Mouse (Mus musculus) testis, adult 2 months (tissue): ENCODE data around the gene Ndufs3. TPM values are rescaled to one million over a fixed set of nuclear protein-coding genes. Genes with fewer than 3 reads are reported as not detected.

Experiments
- H3K27ac ChIP-seq: fragments of 200-500 bp; 2 replicates; pipeline ENCODE4 v1.5.1; 2012; ENCODE audit warnings: low read depth, low read length; ENCODE audit not compliant: control insufficient read depth, insufficient read depth
- H3K27me3 ChIP-seq: fragments of 200-500 bp; 2 replicates; pipeline ENCODE4 v1.6.1; 2012; ENCODE audit warnings: mild to moderate bottlenecking, low read length, moderate library complexity; ENCODE audit not compliant: control insufficient read depth, insufficient read depth
- H3K36me3 ChIP-seq: fragments of 200-500 bp; 2 replicates; pipeline ENCODE4 v1.6.1; 2012; ENCODE audit warnings: mild to moderate bottlenecking, low read length; ENCODE audit not compliant: control insufficient read depth, insufficient read depth
- H3K4me1 ChIP-seq: fragments of 200-500 bp; 2 replicates; pipeline ENCODE4 v1.6.1; 2012; ENCODE audit warnings: low read length; ENCODE audit not compliant: control insufficient read depth, insufficient read depth
- H3K4me3 ChIP-seq: fragments of 200-500 bp; 2 replicates; pipeline ENCODE4 v1.5.1; 2012; ENCODE audit warnings: low read depth, mild to moderate bottlenecking, low read length, moderate library complexity, mixed read lengths; ENCODE audit not compliant: control insufficient read depth
- CTCF ChIP-seq: fragments of 200-500 bp; IDR thresholded peaks from 2 replicates; pipeline ENCODE4 v1.5.1; 2012; ENCODE audit warnings: low read depth, mild to moderate bottlenecking, inconsistent platforms, low read length, moderate library complexity; ENCODE audit not compliant: control insufficient read depth, insufficient read depth, insufficient replicate concordance
- POLR2A ChIP-seq: fragments of 200-500 bp; IDR thresholded peaks from 2 replicates; pipeline ENCODE4 v1.6.1; 2012; ENCODE audit warnings: low read depth, mild to moderate bottlenecking, inconsistent platforms, low read length, moderate library complexity; ENCODE audit not compliant: control insufficient read depth
- polyA plus RNA-seq: library from polyadenylated mRNA; depleted of rRNA; stranded (reverse); fragments of >200 nt; gene quantifications from 2 replicates; pipeline ENCODE4 v1.2.3, GENCODE M21; 2012

The Ndufs3 gene
- polyA plus RNA-seq, 1 experiment: 170 TPM

DNA sequence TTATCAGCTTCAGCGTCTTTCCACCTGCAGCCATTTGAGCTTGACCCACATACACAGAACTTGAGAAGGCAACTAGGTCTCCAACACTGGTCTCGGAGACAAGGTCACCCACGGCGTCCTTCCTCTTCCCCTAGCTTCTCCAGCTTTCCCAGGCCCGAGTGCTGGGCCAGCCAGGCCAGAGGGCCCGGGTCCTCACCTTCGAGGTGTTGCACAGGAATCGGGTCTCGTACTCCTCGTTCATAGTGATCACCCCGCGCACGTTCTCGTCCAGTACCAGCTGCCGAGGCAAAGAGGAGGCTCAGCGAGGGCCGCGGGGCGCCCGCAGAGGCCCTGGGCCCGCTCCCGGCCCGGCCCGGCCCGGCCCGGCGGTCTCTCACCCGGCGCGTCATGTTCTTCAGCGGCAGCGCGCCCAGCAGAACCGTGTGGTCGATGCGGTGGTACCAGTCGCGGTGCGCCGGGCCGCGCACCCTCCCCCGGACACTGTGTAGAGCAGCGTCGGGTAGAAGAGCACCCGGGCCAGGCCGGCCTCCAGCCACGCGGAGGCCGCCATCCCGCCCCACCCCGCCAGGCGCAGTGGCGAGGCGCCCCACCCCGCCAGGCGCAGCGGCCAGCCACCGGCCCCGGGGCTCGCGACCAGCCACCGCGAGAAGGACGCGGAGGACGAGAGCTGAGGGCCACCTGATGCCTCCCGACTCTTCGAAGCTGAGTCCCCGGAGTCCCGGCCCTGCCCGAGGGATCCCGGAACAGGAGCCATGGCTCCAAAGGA is 12.8 kb upstream of the Ndufs3 start:
- H3K27ac ChIP-seq: peak overlapping the region; percentile 96
- TF ChIP-seq CTCF (no peak), POLR2A (peak; percentile 14)
- peak overlapping the region; percentile 92 for H3K4me3 ChIP-seq
- peaks cover 11% of the 10 kb centered on the region for H3K4me1 ChIP-seq
- H3K27me3 ChIP-seq: no peaks in the 10 kb centered on the region
- H3K36me3 ChIP-seq: no peaks in the 10 kb centered on the region

DNA sequence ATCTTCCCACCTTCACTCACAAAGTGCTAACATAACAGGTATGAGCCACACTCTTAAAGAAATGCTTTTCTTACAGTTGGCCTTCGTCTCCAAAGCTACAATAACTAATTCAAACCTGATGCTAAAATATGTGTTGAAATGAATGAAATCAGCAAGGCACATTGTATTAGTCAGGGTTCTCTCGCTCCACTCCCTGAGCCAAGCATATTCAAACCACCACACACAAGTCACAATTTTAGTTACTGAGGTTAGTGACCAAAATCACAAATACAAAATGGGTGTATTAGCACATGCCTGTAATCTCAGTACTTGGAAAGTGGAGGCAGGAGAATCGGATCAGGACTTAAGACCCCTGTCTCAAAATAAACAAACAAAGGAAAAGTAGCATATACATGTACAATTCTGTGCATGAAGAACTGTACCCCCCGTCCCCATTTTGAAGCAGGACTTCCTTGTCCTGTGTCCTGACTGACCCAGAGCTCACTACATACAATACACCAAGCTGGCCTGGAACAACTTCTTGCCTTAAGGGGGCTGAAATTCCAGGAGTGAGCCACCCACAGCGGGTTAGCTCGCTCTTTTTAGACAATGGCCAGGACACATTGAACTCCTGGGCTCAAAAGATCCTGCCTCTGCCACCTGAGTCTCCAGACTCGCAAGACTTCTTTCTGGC is 12.1 kb upstream of the Ndufs3 start:
- Histone ChIP-seq H3K4me1 (peaks cover 11% of the 10 kb centered on the region), H3K27ac (peak overlapping the region; percentile 96), H3K4me3 (peak overlapping the region; percentile 92), H3K27me3 (no peaks in the 10 kb centered on the region), H3K36me3 (no peaks in the 10 kb centered on the region)
- TF ChIP-seq CTCF: no peak
- TF ChIP-seq POLR2A: no peak

GRCm38 (mm10) chr2:90915516-90915915 is 10.9 kb upstream of the Ndufs3 start:
- Histone ChIP-seq H3K27ac (no peak overlapping the region), H3K4me3 (no peak overlapping the region), H3K4me1 (peaks cover 11% of the 10 kb centered on the region), H3K36me3 (no peaks in the 10 kb centered on the region; the same call in 1 of the 2 replicates), H3K27me3 (no peaks in the 10 kb centered on the region)
- TF ChIP-seq CTCF: no peak
- TF ChIP-seq POLR2A: no peak

DNA sequence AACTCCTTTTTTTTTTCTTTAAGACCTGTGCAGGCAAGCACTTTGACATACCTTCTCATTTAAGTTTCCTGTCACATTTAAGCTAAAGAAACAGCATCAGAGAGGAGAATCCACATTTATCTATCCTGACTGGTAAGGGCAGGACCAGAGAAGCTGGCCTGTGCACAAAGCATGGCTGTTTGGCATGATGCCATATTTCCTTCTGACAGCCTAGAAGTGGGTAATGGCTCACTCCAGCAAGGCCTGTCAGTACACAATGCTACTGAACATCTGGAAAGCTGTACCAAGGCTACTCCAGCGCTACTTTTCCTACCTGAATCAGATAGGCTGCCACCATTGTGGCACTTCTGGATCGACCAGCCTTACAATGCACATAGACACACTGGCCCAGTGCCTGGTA is 9.0 kb upstream of the Ndufs3 start:
- Histone ChIP-seq H3K36me3 (peaks cover 2% of the 10 kb centered on the region; the same call in 1 of the 2 replicates), H3K27me3 (no peaks in the 10 kb centered on the region), H3K27ac (no peak overlapping the region), H3K4me1 (peaks cover 10% of the 10 kb centered on the region), H3K4me3 (no peak overlapping the region)
- TF ChIP-seq CTCF (no peak), POLR2A (no peak)

DNA sequence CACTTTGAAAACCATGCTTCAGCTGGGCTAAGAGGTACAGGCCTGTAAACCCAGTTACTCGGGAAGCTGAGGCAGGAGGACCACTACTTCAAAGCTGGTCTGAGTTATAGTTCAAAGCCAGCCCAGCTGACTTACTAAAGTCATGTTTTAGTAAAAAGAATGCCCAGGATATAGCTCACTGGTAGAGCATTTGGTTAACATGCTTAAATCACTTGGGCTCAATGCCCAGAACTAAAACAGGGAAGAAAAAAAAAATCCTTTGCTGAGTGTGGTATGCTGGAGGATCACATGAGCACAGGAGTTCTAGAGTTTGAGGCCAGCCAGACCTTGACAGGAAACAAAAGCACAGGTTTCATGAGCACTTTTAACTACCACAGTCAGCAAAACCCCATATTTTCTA is 7.0 kb upstream of the Ndufs3 start:
- Histone ChIP-seq H3K4me1 (no peaks in the 10 kb centered on the region; the same call in 1 of the 2 replicates), H3K27me3 (no peaks in the 10 kb centered on the region), H3K27ac (no peak overlapping the region), H3K4me3 (no peak overlapping the region), H3K36me3 (peaks cover 2% of the 10 kb centered on the region; the same call in 1 of the 2 replicates)
- TF ChIP-seq CTCF: no peak
- TF ChIP-seq POLR2A: no peak

- H3K27me3 ChIP-seq: no peaks in the 10 kb centered on the region
- H3K4me1 ChIP-seq: no peaks in the 10 kb centered on the region; the same call in 1 of the 2 replicates
- H3K27ac ChIP-seq: no peak overlapping the region
- TF ChIP-seq CTCF (no peak), POLR2A (no peak)
- peaks cover 2% of the 10 kb centered on the region; the same call in 1 of the 2 replicates for H3K36me3 ChIP-seq
- H3K4me3 ChIP-seq: no peak overlapping the region
Measured at GRCm38 (mm10) chr2:90910861-90911260, 6.2 kb upstream of the Ndufs3 start.

- no peak for TF ChIP-seq POLR2A
- peaks cover 2% of the 10 kb centered on the region; the same call in 1 of the 2 replicates for H3K36me3 ChIP-seq
- no peaks in the 10 kb centered on the region for H3K27me3 ChIP-seq
Measured at GRCm38 (mm10) chr2:90906721-90907120, 2.1 kb upstream of the Ndufs3 start.

More at GRCm38 (mm10) chr2:90906721-90907120, 2.1 kb upstream of the Ndufs3 start:
- H3K4me1 ChIP-seq: no peaks in the 10 kb centered on the region; the same call in 1 of the 2 replicates
- no peak overlapping the region for H3K27ac ChIP-seq
- no peak overlapping the region; the same call in 1 of the 2 replicates for H3K4me3 ChIP-seq
